Mouse (Mus musculus) MEL (cell line): Measurements from ENCODE around the gene Osm. TPM values are rescaled to one million over a fixed set of nuclear protein-coding genes. Genes with fewer than 3 reads are reported as not detected.

ENCODE experiments used
- DNase-seq: peaks from one replicate; pipeline ENCODE4 v3.0.0; 2011; ENCODE audit warnings: low read depth, low spot score
- H3K27ac ChIP-seq: 2 replicates; pipeline ENCODE4 v1.5.1; 2012; ENCODE audit warnings: low read depth, mild to moderate bottlenecking, control low read depth, low read length, moderate library complexity; ENCODE audit not compliant: control insufficient read depth
- H3K27me3 ChIP-seq, 2 experiments: fragments of 150-350 bp in 1 of 2; sonication (generic) in 1 of 2; 2 replicates each; pipeline ENCODE4 v1.6.1; 2012; ENCODE audit warnings: low read length in 2 of 2, mild to moderate bottlenecking in 2 of 2, improper control_type of control experiment in 1 of 2, moderate library complexity in 1 of 2; ENCODE audit not compliant: insufficient read depth in 2 of 2, control insufficient read depth in 1 of 2
- H3K36me3 ChIP-seq, 2 experiments: 2 replicates each; pipeline ENCODE4 v1.6.1; 2012 to 2014; ENCODE audit warnings: low read length in 2 of 2, improper control_type of control experiment in 1 of 2, inconsistent platforms in 1 of 2, mild to moderate bottlenecking in 1 of 2; ENCODE audit not compliant: insufficient read depth in 2 of 2, control insufficient read depth in 1 of 2
- H3K4me1 ChIP-seq, 2 experiments: fragments of 150-350 bp in 1 of 2; sonication (generic) in 1 of 2; 2 replicates each; pipeline ENCODE4 v1.6.1; 2012; ENCODE audit warnings: low read length in 2 of 2, improper control_type of control experiment in 1 of 2, mild to moderate bottlenecking in 1 of 2; ENCODE audit not compliant: insufficient read depth in 2 of 2, control insufficient read depth in 1 of 2
- H3K4me3 ChIP-seq, 2 experiments: fragments of 150-350 bp in 1 of 2; sonication (generic) in 1 of 2; 2 replicates each; pipeline ENCODE4 v1.5.1; 2012; ENCODE audit warnings: low read depth in 2 of 2, low read length in 2 of 2, mild to moderate bottlenecking in 2 of 2, moderate library complexity in 2 of 2, control low read depth in 1 of 2, improper control_type of control experiment in 1 of 2; ENCODE audit not compliant: control insufficient read depth in 1 of 2, insufficient read depth in 1 of 2
- H3K79me2 ChIP-seq: 2 replicates; pipeline ENCODE4 v1.6.1; 2012; ENCODE audit warnings: mild to moderate bottlenecking, low read length, moderate library complexity; ENCODE audit not compliant: control insufficient read depth, poor library complexity, insufficient read depth
- H3K9ac ChIP-seq: 2 replicates; pipeline ENCODE4 v1.6.1; 2012; ENCODE audit warnings: low read depth, mild to moderate bottlenecking, control low read depth, low read length, moderate library complexity; ENCODE audit not compliant: control insufficient read depth, poor library complexity, severe bottlenecking
- H3K9me3 ChIP-seq: fragments of 150-350 bp; sonication (generic); replicated peaks from 2 replicates; pipeline ENCODE4 v1.6.1; 2012; ENCODE audit warnings: mild to moderate bottlenecking, low read length, improper control_type of control experiment, moderate library complexity; ENCODE audit not compliant: insufficient read depth
- BHLHE40 ChIP-seq: IDR thresholded peaks from 2 replicates; pipeline ENCODE4 v1.6.1; 2012; ENCODE audit warnings: low read depth, mild to moderate bottlenecking, inconsistent platforms, low read length, improper control_type of control experiment, borderline replicate concordance
- CHD1 ChIP-seq: IDR thresholded peaks from 2 replicates; pipeline ENCODE4 v1.6.1; 2012; ENCODE audit warnings: low read depth, mild to moderate bottlenecking, inconsistent platforms, low read length, improper control_type of control experiment
- CHD2 ChIP-seq: IDR thresholded peaks from 2 replicates; pipeline ENCODE4 v1.6.1; 2011; ENCODE audit warnings: low read length, improper control_type of control experiment
- CTCF ChIP-seq, 3 experiments: IDR thresholded peaks in 2 of 3; conservative IDR thresholded peaks in 1 of 3; 2 replicates each; pipeline ENCODE4 v1.5.1; 2011 to 2012; ENCODE audit warnings: low read length in 3 of 3, low read depth in 2 of 3, mild to moderate bottlenecking in 2 of 3, improper control_type of control experiment in 1 of 3, inconsistent platforms in 1 of 3, mixed read lengths in 1 of 3, moderate library complexity in 1 of 3; ENCODE audit not compliant: control insufficient read depth in 1 of 3, insufficient read depth in 1 of 3, poor library complexity in 1 of 3, severe bottlenecking in 1 of 3
- E2F4 ChIP-seq: IDR thresholded peaks from 2 replicates; pipeline ENCODE4 v1.6.1; 2011; ENCODE audit warnings: low read depth, low read length, improper control_type of control experiment, borderline replicate concordance
- ELF1 ChIP-seq: IDR thresholded peaks from 2 replicates; pipeline ENCODE4 v1.6.1; 2014; ENCODE audit warnings: low read depth, mild to moderate bottlenecking, inconsistent platforms, low read length, improper control_type of control experiment, moderate library complexity
- ETS1 ChIP-seq: IDR thresholded peaks from 2 replicates; pipeline ENCODE4 v1.6.1; 2012; ENCODE audit warnings: low read depth, mild to moderate bottlenecking, inconsistent platforms, low read length, improper control_type of control experiment, moderate library complexity
- GABPA ChIP-seq: IDR thresholded peaks from 2 replicates; pipeline ENCODE4 v1.6.1; 2012; ENCODE audit warnings: low read depth, mild to moderate bottlenecking, inconsistent platforms, low read length, improper control_type of control experiment, moderate library complexity
- GATA1 ChIP-seq: IDR thresholded peaks from 2 replicates; pipeline ENCODE4 v1.6.1; 2011; ENCODE audit warnings: low read depth, low read length, improper control_type of control experiment
- HCFC1 ChIP-seq: IDR thresholded peaks from 2 replicates; pipeline ENCODE4 v1.6.1; 2012; ENCODE audit warnings: low read depth, mild to moderate bottlenecking, inconsistent platforms, low read length, improper control_type of control experiment, moderate library complexity
- JUND ChIP-seq: IDR thresholded peaks from 2 replicates; pipeline ENCODE4 v1.6.1; 2011; ENCODE audit warnings: low read depth, mild to moderate bottlenecking, improper control_type of control experiment, low read length
- MAFK ChIP-seq: IDR thresholded peaks from 2 replicates; pipeline ENCODE4 v1.6.1; 2011; ENCODE audit warnings: low read depth, mild to moderate bottlenecking, low read length, improper control_type of control experiment, borderline replicate concordance
- MAZ ChIP-seq: IDR thresholded peaks from 2 replicates; pipeline ENCODE4 v1.6.1; 2012; ENCODE audit warnings: low read depth, mild to moderate bottlenecking, inconsistent platforms, low read length, improper control_type of control experiment
- MEF2A ChIP-seq: IDR thresholded peaks from 2 replicates; pipeline ENCODE4 v1.6.1; 2014; ENCODE audit warnings: low read depth, mild to moderate bottlenecking, inconsistent platforms, low read length, improper control_type of control experiment; ENCODE audit not compliant: poor library complexity, insufficient replicate concordance, severe bottlenecking; ENCODE audit errors: extremely low read depth
- MXI1 ChIP-seq: IDR thresholded peaks from 2 replicates; pipeline ENCODE4 v1.6.1; 2011; ENCODE audit warnings: mild to moderate bottlenecking, low read depth, low read length, improper control_type of control experiment
- MYB ChIP-seq: IDR thresholded peaks from 2 replicates; pipeline ENCODE4 v1.6.1; 2011; ENCODE audit warnings: mild to moderate bottlenecking, low read depth, low read length, improper control_type of control experiment
- MYC ChIP-seq: IDR thresholded peaks from 2 replicates; pipeline ENCODE4 v1.6.1; 2011; ENCODE audit warnings: low read depth, mild to moderate bottlenecking, low read length, improper control_type of control experiment, moderate library complexity
- NRF1 ChIP-seq: IDR thresholded peaks from 2 replicates; pipeline ENCODE4 v1.6.1; 2014; ENCODE audit warnings: low read depth, mild to moderate bottlenecking, inconsistent platforms, low read length, improper control_type of control experiment, moderate library complexity; ENCODE audit not compliant: poor library complexity, insufficient read depth, severe bottlenecking
- POLR2AphosphoS5 ChIP-seq: IDR thresholded peaks from 2 replicates; pipeline ENCODE4 v1.6.1; 2012; ENCODE audit warnings: low read depth, borderline replicate concordance, mild to moderate bottlenecking, inconsistent platforms, low read length, moderate library complexity, mixed read lengths
- RCOR1 ChIP-seq: IDR thresholded peaks from 2 replicates; pipeline ENCODE4 v1.6.1; 2012; ENCODE audit warnings: low read depth, mild to moderate bottlenecking, inconsistent platforms, low read length, improper control_type of control experiment
- SIN3A ChIP-seq: IDR thresholded peaks from 2 replicates; pipeline ENCODE4 v1.6.1; 2012; ENCODE audit warnings: low read length, improper control_type of control experiment, inconsistent platforms
- SMC3 ChIP-seq: IDR thresholded peaks from 2 replicates; pipeline ENCODE4 v1.6.1; 2011; ENCODE audit warnings: low read depth, low read length, improper control_type of control experiment
- TAL1 ChIP-seq: IDR thresholded peaks from 2 replicates; pipeline ENCODE4 v1.6.1; 2012; ENCODE audit warnings: mild to moderate bottlenecking, inconsistent platforms, low read length, moderate library complexity, mixed read lengths
- TBP ChIP-seq: IDR thresholded peaks from 2 replicates; pipeline ENCODE4 v1.8.0; 2011; ENCODE audit warnings: low read depth, low read length, improper control_type of control experiment
- TCF12 ChIP-seq: IDR thresholded peaks from 2 replicates; pipeline ENCODE4 v1.6.1; 2014; ENCODE audit warnings: low read depth, mild to moderate bottlenecking, inconsistent platforms, low read length, improper control_type of control experiment, moderate library complexity
- UBTF ChIP-seq: IDR thresholded peaks from 2 replicates; pipeline ENCODE4 v1.6.1; 2012; ENCODE audit warnings: low read depth, mild to moderate bottlenecking, inconsistent platforms, low read length, improper control_type of control experiment, moderate library complexity, borderline replicate concordance; ENCODE audit not compliant: insufficient read depth
- USF2 ChIP-seq, 2 experiments: IDR thresholded peaks; 2 replicates each; pipeline ENCODE4 v1.6.1; 2011 to 2012; ENCODE audit warnings: improper control_type of control experiment in 2 of 2, low read length in 2 of 2, borderline replicate concordance in 1 of 2, inconsistent platforms in 1 of 2, low read depth in 1 of 2, mild to moderate bottlenecking in 1 of 2; ENCODE audit not compliant: insufficient read depth in 1 of 2
- ZC3H11A ChIP-seq: IDR thresholded peaks from 2 replicates; pipeline ENCODE4 v1.6.1; 2012; ENCODE audit warnings: low read depth, mild to moderate bottlenecking, inconsistent platforms, low read length, improper control_type of control experiment
- ZKSCAN1 ChIP-seq: IDR thresholded peaks from 2 replicates; pipeline ENCODE4 v1.6.1; 2012; ENCODE audit warnings: low read depth, mild to moderate bottlenecking, inconsistent platforms, low read length, improper control_type of control experiment, moderate library complexity
- ZMIZ1 ChIP-seq: IDR thresholded peaks from 2 replicates; pipeline ENCODE4 v1.6.1; 2012; ENCODE audit warnings: low read depth, mild to moderate bottlenecking, inconsistent platforms, low read length, improper control_type of control experiment, moderate library complexity
- polyA plus RNA-seq, 2 experiments: library from polyadenylated mRNA; stranded (reverse) in 1 of 2; unstranded in 1 of 2; fragments of >175 nt in 1 of 2; fragments of >200 nt in 1 of 2; gene quantifications; 2 replicates each; pipeline versions ENCODE4 v1.2.1 to v1.2.4; 2012; ENCODE audit warnings: low replicate concordance in 2 of 2, low read depth in 1 of 2; ENCODE audit not compliant: insufficient read length in 2 of 2, insufficient read depth in 1 of 2, missing spikeins in 1 of 2
- total RNA-seq: library from RNA; depleted of rRNA; stranded (reverse); fragments of 300-350 nt; gene quantifications from 2 replicates; pipeline ENCODE4 v1.2.3, GENCODE M21; 2012

Gene Osm
- total and polyA plus RNA-seq, 3 experiments, result 10.6 to 15.4 TPM; not detected in 1

GRCm38 (mm10) chr11:4196636-4197035 is 39.6 kb upstream of the Osm start:
- H3K9ac ChIP-seq, result no peak overlapping the region
- H3K27me3 ChIP-seq, result no peaks in the 10 kb centered on the region
- H3K27ac ChIP-seq, result no peak overlapping the region
- no peak overlapping the region for H3K4me3 ChIP-seq
- TF ChIP-seq CHD1 (no peak), MAFK (no peak), CTCF (IDR thresholded peaks at IDR 0.05 in 2 of 3, conservative IDR thresholded peaks at IDR 0.05 in 1 of 3; ENCODE audit: control insufficient read depth in 1 of 3, insufficient read depth in 1 of 3, low read depth in 2 of 3, low read length in 3 of 3, poor library complexity in 1 of 3, severe bottlenecking in 1 of 3) (no peak), ELF1 (no peak), BHLHE40 (no peak), TBP (no peak), RCOR1 (no peak), NRF1 (no peak), SIN3A (no peak), CHD2 (no peak), SMC3 (no peak), GATA1 (no peak), E2F4 (no peak), GABPA (no peak), JUND (no peak), ETS1 (no peak), MYC (no peak), MXI1 (no peak), ZC3H11A (no peak)
- H3K79me2 ChIP-seq, result no peaks in the 10 kb centered on the region
- H3K36me3 ChIP-seq, result no peaks in the 10 kb centered on the region; a peak in 1 of 4 replicates
- no peak for DNase-seq
- no peaks in the 10 kb centered on the region for H3K4me1 ChIP-seq
- no peaks in the 10 kb centered on the region for H3K9me3 ChIP-seq

DNA sequence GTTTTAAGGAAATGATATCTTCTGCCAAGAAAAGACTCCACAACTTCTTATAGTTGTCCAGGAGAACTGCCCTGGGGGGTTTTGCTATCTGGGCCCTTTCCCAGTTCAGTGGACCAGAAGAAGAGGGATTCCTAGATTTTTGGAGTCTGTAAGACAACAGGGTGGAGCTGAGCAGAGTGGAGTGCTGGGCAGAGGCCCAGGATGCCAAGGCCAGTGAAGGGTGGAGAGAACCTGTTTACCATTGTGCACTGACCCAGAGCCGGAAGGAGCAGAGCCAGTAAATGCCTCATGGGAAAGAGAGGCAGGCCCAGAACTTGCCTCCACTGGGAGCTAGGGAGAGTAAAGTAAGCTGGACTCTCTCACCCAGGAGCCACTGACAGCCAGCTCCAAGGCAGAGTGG is 38.5 kb upstream of the Osm start:
- Histone ChIP-seq H3K9ac (no peak overlapping the region), H3K4me1 (peaks cover 0 to 2% of the 10 kb centered on the region in 2 experiments; a peak in 2 of 4 replicates), H3K36me3 (peaks cover 0 to 5% of the 10 kb centered on the region in 2 experiments; a peak in 2 of 4 replicates), H3K79me2 (no peaks in the 10 kb centered on the region), H3K27me3 (no peaks in the 10 kb centered on the region), H3K9me3 (no peaks in the 10 kb centered on the region), H3K4me3 (no peak overlapping the region), H3K27ac (no peak overlapping the region)
- DNase-seq, result no peak
- TF ChIP-seq TAL1 (no peak), ZKSCAN1 (no peak), ETS1 (no peak), GABPA (no peak), MYB (no peak), USF2 (IDR thresholded peaks at IDR 0.05; ENCODE audit: borderline replicate concordance in 1 of 2, insufficient read depth in 1 of 2, low read depth in 1 of 2, low read length in 2 of 2) (no peak), BHLHE40 (no peak), TCF12 (no peak), CTCF (IDR thresholded peaks at IDR 0.05 in 2 of 3, conservative IDR thresholded peaks at IDR 0.05 in 1 of 3; ENCODE audit: control insufficient read depth in 1 of 3, insufficient read depth in 1 of 3, low read depth in 2 of 3, low read length in 3 of 3, poor library complexity in 1 of 3, severe bottlenecking in 1 of 3) (no peak), HCFC1 (no peak), ZMIZ1 (no peak), JUND (no peak), MAZ (no peak), MAFK (no peak), MEF2A (no peak), UBTF (no peak), POLR2AphosphoS5 (no peak)
